Mouse (Mus musculus) G1E (cell line): Measurements from ENCODE around the gene Shbg. TPM values are rescaled to one million over a fixed set of nuclear protein-coding genes. Genes with fewer than 3 reads are reported as not detected.
A peak's percentile ranks its signal among the peaks of the same experiment; 100 is the strongest.
"Not testable (repeated sequence)": the region's sequence is repeated elsewhere in the genome, so short reads cannot be mapped to it uniquely, and the experiment has no call there.

Experiments used
- ATAC-seq: 2 replicates; pipeline ENCODE4 v1.8.0; 2016; ENCODE audit warnings: mild to moderate bottlenecking; ENCODE audit not compliant: insufficient number of reproducible peaks, poor library complexity, low FRiP score, severe bottlenecking; ENCODE audit errors: extremely low read depth
- DNase-seq: peaks from one replicate; pipeline ENCODE4 v3.0.0; 2012; ENCODE audit warnings: low spot score
- H3K27me3 ChIP-seq: 2 replicates; pipeline ENCODE4 v1.6.1; 2012; ENCODE audit warnings: mild to moderate bottlenecking, low read length, inconsistent platforms; ENCODE audit not compliant: insufficient read depth
- H3K36me3 ChIP-seq: replicated peaks from 2 replicates; pipeline ENCODE3; 2012; ENCODE audit warnings: mild to moderate bottlenecking, inconsistent platforms
- H3K4me1 ChIP-seq: 2 replicates; pipeline ENCODE4 v1.6.1; 2012; ENCODE audit warnings: low read depth, low read length, inconsistent platforms, mixed read lengths; ENCODE audit not compliant: insufficient read depth
- H3K4me3 ChIP-seq: 2 replicates; pipeline ENCODE4 v1.5.1; 2012; ENCODE audit warnings: low read depth, mild to moderate bottlenecking, inconsistent platforms, low read length, moderate library complexity, mixed read lengths
- H3K9me3 ChIP-seq: replicated peaks from 2 replicates; pipeline ENCODE4 v1.6.1; 2012; ENCODE audit warnings: inconsistent platforms
- CTCF ChIP-seq: IDR thresholded peaks from 2 replicates; pipeline ENCODE4 v1.5.1; 2012; ENCODE audit warnings: low read depth, low read length, inconsistent platforms, mixed read lengths
- GATA1 ChIP-seq: IDR thresholded peaks from 2 replicates; pipeline ENCODE4 v1.6.1; 2012; ENCODE audit warnings: borderline replicate concordance, low read length, inconsistent platforms, mixed read lengths
- GATA2 ChIP-seq: IDR thresholded peaks from 2 replicates; pipeline ENCODE4 v1.6.1; 2012; ENCODE audit warnings: low read depth, low read length, inconsistent platforms, borderline replicate concordance
- POLR2AphosphoS5 ChIP-seq: IDR thresholded peaks from 2 replicates; pipeline ENCODE4 v1.6.1; 2012; ENCODE audit warnings: low read depth, low read length, inconsistent platforms; ENCODE audit not compliant: insufficient replicate concordance
- TAL1 ChIP-seq: conservative IDR thresholded peaks from 2 replicates; pipeline ENCODE4 v1.6.1; 2012; ENCODE audit warnings: low read depth, low read length, inconsistent platforms, mixed read lengths
- polyA plus RNA-seq: library from polyadenylated mRNA; stranded (reverse); fragments of >175 nt; gene quantifications from 2 replicates; pipeline ENCODE4 v1.2.3, GENCODE M21; 2012
- total RNA-seq, 2 experiments: library from RNA; stranded (forward) in 1 of 2; stranded (reverse) in 1 of 2; fragments of 200-1000 nt in 1 of 2; fragments of >200 nt in 1 of 2; fragmentation: Nextera tagmentation in 1 of 2; gene quantifications; 2 replicates each; pipeline ENCODE4 v1.2.3; 2014 to 2017

The Shbg gene
- total and polyA plus RNA-seq, 3 experiments: not detected

DNA sequence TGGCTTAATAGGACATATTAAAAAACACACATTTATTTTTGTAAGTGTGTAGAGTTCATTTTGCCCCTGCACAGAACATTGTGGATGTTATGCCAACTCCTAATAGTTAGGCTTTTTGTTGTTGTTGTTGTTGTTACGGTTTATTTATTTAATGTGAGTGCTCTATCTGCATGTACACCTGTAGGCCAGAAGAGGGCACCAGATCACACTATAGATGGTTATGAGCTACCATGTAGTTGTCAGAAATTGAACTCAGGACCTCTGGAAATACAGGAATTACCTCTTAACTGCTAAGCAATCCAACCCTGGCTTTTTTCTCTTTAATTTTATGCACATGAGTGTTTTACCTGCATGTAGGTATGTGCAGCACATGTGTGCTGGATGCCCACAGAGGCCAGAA lies 12.1 kb upstream of the Shbg start:
- Histone ChIP-seq H3K4me3 (no peak overlapping the region), H3K36me3 (no peaks in the 10 kb centered on the region), H3K9me3 (no peaks in the 10 kb centered on the region), H3K27me3 (no peaks in the 10 kb centered on the region), H3K4me1 (peaks cover 31% of the 10 kb centered on the region)
- DNase-seq (no peak), ATAC-seq (no peak)
- peak; percentile 34; the same call in 1 of the 2 replicates for TF ChIP-seq CTCF
- no peak for TF ChIP-seq GATA2
- TF ChIP-seq POLR2AphosphoS5: no peak
- no peak for TF ChIP-seq TAL1
- no peak for TF ChIP-seq GATA1

DNA sequence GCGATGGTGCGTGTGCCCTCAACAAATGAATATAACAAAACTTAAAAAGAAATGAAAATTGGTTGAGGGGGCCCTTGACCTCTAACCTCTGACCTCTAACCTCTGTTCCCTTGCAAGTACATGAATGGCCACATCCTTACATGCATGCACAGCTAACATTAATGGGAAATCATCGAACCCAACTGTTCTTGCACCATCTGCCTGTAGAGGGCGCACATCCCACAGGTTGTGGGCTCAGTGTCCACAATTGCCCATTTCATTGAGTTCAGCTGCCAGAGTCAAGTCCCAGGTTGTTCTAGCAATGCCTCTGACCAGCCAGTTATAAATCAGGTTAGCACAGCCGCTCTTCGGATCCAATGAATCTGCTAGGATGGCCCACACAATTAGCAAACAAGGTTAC lies 10.6 kb upstream of the Shbg start:
- DNase-seq (no peak), ATAC-seq (no peak)
- no peaks in the 10 kb centered on the region for H3K9me3 ChIP-seq
- H3K4me1 ChIP-seq: peaks cover 20% of the 10 kb centered on the region
- H3K27me3 ChIP-seq: no peaks in the 10 kb centered on the region
- H3K4me3 ChIP-seq: no peak overlapping the region
- H3K36me3 ChIP-seq: no peaks in the 10 kb centered on the region
- TF ChIP-seq GATA1: no peak
- TF ChIP-seq CTCF: peak; percentile 98
- TF ChIP-seq TAL1: no peak

DNA sequence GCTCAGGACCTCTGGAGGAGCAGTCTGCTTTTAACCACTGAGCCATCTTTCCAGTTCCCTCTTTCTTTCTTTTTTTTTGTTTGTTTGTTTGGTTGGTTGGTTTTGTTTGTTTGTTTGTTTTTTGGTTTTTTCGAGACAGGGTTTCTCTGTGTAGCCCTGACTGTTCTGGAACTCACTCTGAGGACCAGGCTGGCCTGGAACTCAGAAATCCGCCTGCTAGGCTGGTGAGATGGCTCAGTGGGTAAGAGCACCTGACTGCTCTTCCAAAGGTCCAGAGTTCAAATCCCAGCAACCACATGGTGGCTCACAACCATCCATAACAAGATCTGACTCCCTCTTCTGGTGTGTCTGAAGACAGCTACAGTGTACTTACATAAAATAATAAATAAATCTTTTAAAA lies 6.6 kb upstream of the Shbg start:
- H3K4me3 ChIP-seq, H3K9me3 ChIP-seq, ATAC-seq, H3K27me3 ChIP-seq, H3K36me3 ChIP-seq, DNase-seq: not testable (repeated sequence)
- H3K4me1 ChIP-seq: peaks cover 38% of the 10 kb centered on the region

DNA sequence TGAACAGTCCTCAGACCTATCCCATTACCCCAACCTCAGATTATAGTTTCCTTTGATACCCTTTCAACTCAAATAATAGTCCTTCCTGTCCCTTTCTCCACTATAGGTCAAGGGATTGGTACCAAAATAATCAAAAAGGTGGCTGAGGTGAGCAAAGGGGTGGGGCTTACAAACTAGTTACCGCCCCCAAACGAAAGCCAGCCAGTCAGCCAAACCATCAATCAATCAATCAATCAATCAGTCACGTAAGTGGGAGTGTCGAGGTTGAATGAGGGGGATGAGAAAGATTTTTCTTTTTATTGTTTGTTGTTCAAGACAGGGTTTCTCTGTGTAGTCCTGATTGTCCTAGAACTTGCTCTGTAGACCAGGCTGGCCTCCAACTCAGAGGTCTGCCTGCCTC lies 5.3 kb upstream of the Shbg start:
- Histone ChIP-seq H3K36me3 (no peaks in the 10 kb centered on the region), H3K9me3 (no peaks in the 10 kb centered on the region), H3K27me3 (peaks cover 3% of the 10 kb centered on the region; the same call in 1 of the 2 replicates), H3K4me3 (no peak overlapping the region), H3K4me1 (peaks cover 35% of the 10 kb centered on the region)
- TF ChIP-seq GATA2 (no peak), CTCF (no peak), POLR2AphosphoS5 (no peak), GATA1 (no peak), TAL1 (no peak)
- ATAC-seq (no peak), DNase-seq (no peak)

DNA sequence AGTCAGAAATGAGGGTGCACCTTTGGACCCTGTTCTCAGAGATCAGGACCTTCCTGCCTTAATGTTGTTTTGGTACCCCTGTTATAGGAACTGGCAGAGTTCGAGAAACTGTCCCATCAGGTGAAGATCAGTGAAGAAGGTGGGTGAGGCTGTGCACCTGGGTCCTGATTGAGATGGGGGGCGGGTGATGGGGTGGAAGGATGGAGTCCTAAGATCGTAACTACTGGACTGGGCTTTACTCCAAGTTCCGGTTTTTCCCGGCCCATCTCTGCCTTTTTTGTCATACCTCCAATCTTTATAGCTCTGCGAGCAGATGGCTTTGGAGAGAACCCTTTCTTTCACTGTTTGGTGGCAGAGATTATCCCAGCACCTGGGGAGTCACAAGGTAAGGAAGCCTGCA lies 4.7 kb upstream of the Shbg start:
- Histone ChIP-seq H3K4me1 (peaks cover 41% of the 10 kb centered on the region), H3K4me3 (peak overlapping the region; percentile 69; the same call in 1 of the 2 replicates), H3K27me3 (peaks cover 9% of the 10 kb centered on the region), H3K36me3 (no peaks in the 10 kb centered on the region), H3K9me3 (no peaks in the 10 kb centered on the region)
- ATAC-seq (no peak), DNase-seq (no peak)
- TF ChIP-seq TAL1 (no peak), POLR2AphosphoS5 (no peak), GATA1 (no peak), CTCF (no peak), GATA2 (no peak)

DNA sequence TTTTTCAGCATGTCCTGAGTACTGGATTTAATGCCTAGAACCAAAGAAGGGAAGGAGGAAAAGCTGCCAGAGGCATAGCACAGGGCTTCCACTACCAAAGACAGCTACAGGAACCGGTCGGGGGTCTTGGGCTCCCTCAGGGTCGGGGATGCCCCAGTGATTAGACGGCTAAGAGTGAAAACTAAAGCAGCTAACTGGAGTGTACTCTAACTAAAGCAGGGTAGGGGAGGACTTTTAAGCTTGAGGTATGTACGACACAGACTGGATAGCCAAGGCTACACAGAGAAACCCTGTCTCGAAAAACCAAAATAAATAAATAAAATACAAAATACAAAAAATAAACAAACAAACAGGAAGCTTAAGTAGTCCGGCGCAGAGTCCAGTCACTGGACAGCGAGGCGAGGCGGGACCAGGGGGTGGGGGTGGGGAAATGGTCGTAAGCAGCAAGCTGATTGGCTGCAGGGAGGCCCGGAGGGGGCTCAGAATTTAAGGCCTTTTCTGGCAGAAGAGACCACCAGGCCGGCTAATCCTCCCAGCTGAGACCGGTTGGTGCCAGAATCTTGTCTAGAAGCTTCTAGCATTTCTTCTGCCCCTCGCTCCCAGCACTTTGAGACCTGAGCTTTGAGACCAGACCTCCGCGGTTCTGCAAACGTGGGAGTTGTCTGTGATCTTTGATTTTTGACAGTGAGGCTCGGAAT lies 4.0 kb upstream of the Shbg start, which contains the start of gene Sat2:
Gene Sat2, plus strand, starts transcription at position 454 of the 698 bp plus-strand sequence.
- Histone ChIP-seq H3K4me3 (peak within 1 kb of the TSS; percentile 69), H3K27me3 (peaks cover 15% of the 10 kb centered on the region), H3K9me3 (no peaks in the 10 kb centered on the region), H3K36me3 (no peaks in the 10 kb centered on the region), H3K4me1 (peaks cover 46% of the 10 kb centered on the region)
- peak; percentile 34 for ATAC-seq
- DNase-seq: no peak
- TF ChIP-seq POLR2AphosphoS5 (no peak), GATA1 (no peak), TAL1 (no peak), CTCF (no peak), GATA2 (no peak)
